Mouse (Mus musculus) bone marrow, adult 2 months (tissue): ENCODE measurements around the gene Sqstm1. TPM values are rescaled to one million over a fixed set of nuclear protein-coding genes. Genes with fewer than 3 reads are reported as not detected.

Experiments
- H3K27ac ChIP-seq: fragments of 200-500 bp; 2 replicates; pipeline ENCODE4 v1.5.1; 2012; ENCODE audit warnings: low read depth, mild to moderate bottlenecking, control low read depth, inconsistent platforms, low read length; ENCODE audit not compliant: control insufficient read depth, poor library complexity, insufficient read depth
- H3K4me1 ChIP-seq: fragments of 200-500 bp; 2 replicates; pipeline ENCODE4 v1.6.1; 2011; ENCODE audit warnings: low read length; ENCODE audit not compliant: control insufficient read depth, insufficient read depth
- H3K4me3 ChIP-seq: fragments of 200-500 bp; replicated peaks from 2 replicates; pipeline ENCODE3; 2011; ENCODE audit warnings: mild to moderate bottlenecking, low read depth, low read length, control low read depth; ENCODE audit not compliant: control insufficient read depth
- CTCF ChIP-seq: fragments of 200-500 bp; IDR thresholded peaks from 2 replicates; pipeline ENCODE4 v1.5.1; 2011; ENCODE audit warnings: low read length, control low read depth; ENCODE audit not compliant: control insufficient read depth, insufficient read depth
- POLR2A ChIP-seq: fragments of 200-500 bp; IDR thresholded peaks from 2 replicates; pipeline ENCODE4 v1.6.1; 2011; ENCODE audit warnings: low read depth, mild to moderate bottlenecking, control low read depth, low read length, borderline replicate concordance; ENCODE audit not compliant: control insufficient read depth
- WGBS: fragments of 180-500 bp; shearing (Covaris S2); methylation state at CpG from one replicate; pipeline ENCODE4 v1.1.7; 2018; 5-methylcytosine and 5-hydroxymethylcytosine counted together
- polyA plus RNA-seq: library from polyadenylated mRNA; stranded (reverse); fragments of >200 nt; gene quantifications from 2 replicates; pipeline ENCODE4 v1.2.4, GENCODE M21; 2011; ENCODE audit warnings: low replicate concordance; ENCODE audit not compliant: missing spikeins, insufficient read depth, insufficient read length

Sqstm1 gene
- polyA plus RNA-seq, 1 experiment: 172 TPM

- 87% methylated on average over 4 of the region's 5 CpGs for WGBS
- H3K27ac ChIP-seq: no peak overlapping the region
- no peak for TF ChIP-seq POLR2A
- no peak for TF ChIP-seq CTCF
- no peak overlapping the region for H3K4me3 ChIP-seq
- H3K4me1 ChIP-seq: no peaks in the 10 kb centered on the region
Measured at GRCm38 (mm10) chr11:50198219-50198846, 12.3 kb downstream of the Sqstm1 start.

- Histone ChIP-seq H3K4me1 (no peaks in the 10 kb centered on the region), H3K27ac (no peak overlapping the region), H3K4me3 (no peak overlapping the region)
- TF ChIP-seq POLR2A: no peak
- TF ChIP-seq CTCF: no peak
- 91% methylated on average over 4 of the region's 4 CpGs for WGBS
Measured at GRCm38 (mm10) chr11:50197500-50197899, 13.1 kb downstream of the Sqstm1 start.

- no peak for TF ChIP-seq CTCF
- no peak for TF ChIP-seq POLR2A
- H3K4me1 ChIP-seq: no peaks in the 10 kb centered on the region
- no peak overlapping the region for H3K4me3 ChIP-seq
Measured at GRCm38 (mm10) chr11:50194793-50195192, 15.8 kb downstream of the Sqstm1 start.

GRCm38 (mm10) chr11:50194070-50194469 is 16.6 kb downstream of the Sqstm1 start:
- 83% methylated on average over 7 of the region's 7 CpGs for WGBS
- Histone ChIP-seq H3K27ac (no peak overlapping the region), H3K4me1 (no peaks in the 10 kb centered on the region), H3K4me3 (no peak overlapping the region)
- TF ChIP-seq POLR2A: no peak
- TF ChIP-seq CTCF: no peak

More at GRCm38 (mm10) chr11:50194793-50195192, 15.8 kb downstream of the Sqstm1 start:
- WGBS: 69% methylated on average over 4 of the region's 4 CpGs
- no peak overlapping the region for H3K27ac ChIP-seq

- Histone ChIP-seq H3K27ac (no peak overlapping the region), H3K4me3 (no peak overlapping the region), H3K4me1 (no peaks in the 10 kb centered on the region)
- TF ChIP-seq POLR2A (no peak), CTCF (no peak)
- WGBS: 84% methylated on average over 3 of the region's 3 CpGs
Measured at GRCm38 (mm10) chr11:50192278-50192677, 18.3 kb downstream of the Sqstm1 start.

- no peak overlapping the region for H3K27ac ChIP-seq
- TF ChIP-seq POLR2A (no peak), CTCF (no peak)
- H3K4me1 ChIP-seq: no peaks in the 10 kb centered on the region
- WGBS: 88% methylated on average over 4 of the region's 4 CpGs
- no peak overlapping the region for H3K4me3 ChIP-seq
Measured at GRCm38 (mm10) chr11:50190362-50190761, 20.3 kb downstream of the Sqstm1 start.

GRCm38 (mm10) chr11:50188682-50189081 is 21.9 kb downstream of the Sqstm1 start:
- no peak overlapping the region for H3K4me3 ChIP-seq
- TF ChIP-seq CTCF (no peak), POLR2A (no peak)
- no peaks in the 10 kb centered on the region for H3K4me1 ChIP-seq
- H3K27ac ChIP-seq: no peak overlapping the region
- WGBS: 85% methylated on average over 7 of the region's 7 CpGs

GRCm38 (mm10) chr11:50184788-50185187 is 25.8 kb downstream of the Sqstm1 start:
- H3K4me3 ChIP-seq: no peak overlapping the region
- TF ChIP-seq POLR2A (no peak), CTCF (no peak)
- no peaks in the 10 kb centered on the region for H3K4me1 ChIP-seq
- WGBS: 82% methylated on average over 3 of the region's 3 CpGs
- H3K27ac ChIP-seq: no peak overlapping the region

- Histone ChIP-seq H3K4me1 (no peaks in the 10 kb centered on the region), H3K4me3 (no peak overlapping the region), H3K27ac (no peak overlapping the region)
- no peak for TF ChIP-seq CTCF
- no peak for TF ChIP-seq POLR2A
- 40% methylated on average over 4 of the region's 4 CpGs for WGBS
Measured at GRCm38 (mm10) chr11:50182702-50183101, 27.9 kb downstream of the Sqstm1 start.
